ENCODE assay signal across 8 mouse cellular contexts in genomic region chr5:125441234-125442114, GRCm38 (mm10). TPM values are rescaled to one million over a fixed set of nuclear protein-coding genes. Genes with fewer than 3 reads are reported as not detected.
DNase-seq lines count a peak whose midpoint lies in the region; ATAC-seq and TF ChIP-seq lines count a peak whose summit lies in the region.

Bri3bp (plus strand) TSS chr5:125441568.

- peak within 1 kb of the TSS; percentile 78 for H3K4me2 ChIP-seq in midbrain, embryonic 12.5 days (replicated peaks)

- no peak for DNase-seq in frontal cortex, postnatal 25 days (ENCODE audit: low spot score in 2 of 2)
- peak; percentile 73 to 78 for DNase-seq in cerebellum, postnatal 14 days
- DNase-seq in gastrocnemius, postnatal 14 days = peak; percentile 41
- DNase-seq in left cerebral cortex, postnatal 4 days = peak; percentile 72
- peak in 1 of 2 experiments; percentile 54 for DNase-seq in spleen, adult 2 months (ENCODE audit: low read depth in 1 of 2, low spot score in 2 of 2)

- H3K36me3 ChIP-seq in midbrain, embryonic 12.5 days = no peaks in the 10 kb centered on the region
- no peaks in the 10 kb centered on the region for H3K36me3 ChIP-seq in spleen, adult 2 months (ENCODE audit: control insufficient read depth, insufficient read depth, low read length)

- no peaks in the 10 kb centered on the region for H3K9me3 ChIP-seq in midbrain, embryonic 12.5 days

- TF ChIP-seq POLR2A in spleen, adult 2 months (IDR thresholded peaks at IDR 0.05; ENCODE audit: low read depth, low read length) = no peak; the same call in 1 of the 2 replicates

- intact Hi-C loops in gastrocnemius, postnatal 14 days (cut with DNase I; ENCODE audit: low total_unique reads) = no loop called here
- intact Hi-C loops in left cerebral cortex, postnatal 4 days (cut with DNase I) = no loop called here

- TF ChIP-seq CTCF in spleen, adult 2 months (IDR thresholded peaks at IDR 0.05; ENCODE audit: extremely low read depth, insufficient read depth, insufficient read length, insufficient replicate concordance) = no peak

- peak within 1 kb of the TSS; percentile 94 for H3K4me3 ChIP-seq in midbrain, embryonic 12.5 days
- H3K4me3 ChIP-seq in spleen, adult 2 months (ENCODE audit: extremely low read depth, insufficient read depth, insufficient read length) = peak within 1 kb of the TSS; percentile 91

- peaks cover 18% of the 10 kb centered on the region for H3K4me1 ChIP-seq in midbrain, embryonic 12.5 days
- H3K4me1 ChIP-seq in spleen, adult 2 months (ENCODE audit: control insufficient read depth, insufficient read depth, insufficient read length) = peaks cover 18% of the 10 kb centered on the region

- peak; percentile 53; the same call in 1 of the 2 replicates for ATAC-seq in frontal cortex, adult (ENCODE audit: low TSS enrichment)
- ATAC-seq in inflammation-experienced regulatory T-cells, adult 6 months = peak; percentile 71
- ATAC-seq in midbrain, embryonic 12.5 days (ENCODE audit: low FRiP score, low read depth) = peak; percentile 95

- H3K27me3 ChIP-seq in midbrain, embryonic 12.5 days = no peaks in the 10 kb centered on the region
- H3K27me3 ChIP-seq in spleen, adult 2 months (ENCODE audit: control insufficient read depth, insufficient read depth, low read length) = no peaks in the 10 kb centered on the region

- H3K9ac ChIP-seq in midbrain, embryonic 12.5 days (replicated peaks) = peak within 1 kb of the TSS; percentile 85

- H3K27ac ChIP-seq in midbrain, embryonic 12.5 days (replicated peaks) = peak within 1 kb of the TSS; percentile 78
- H3K27ac ChIP-seq in spleen, adult 2 months (ENCODE audit: insufficient read depth, low read length) = peak within 1 kb of the TSS; percentile 73

- WGBS in midbrain, embryonic 12.5 days = under 1% methylated on average over 92 of the region's 97 CpGs
- WGBS in spleen, adult 2 months = 1% methylated on average over 74 of the region's 97 CpGs

RNA-seq across cellular contexts. Expression of gene Bri3bp, which starts in this region (rescaled TPM):
- 1 to 10 TPM; 5.3 to 6.4 TPM for total RNA-seq in gastrocnemius, postnatal 14 days (2021)
- polyA plus RNA-seq in inflammation-experienced regulatory T-cells, adult 6 months (2017; shearing (Covaris generic)) = 10 to 100 TPM in 1 of 3 experiments, 1 to 10 TPM in 2; 5.6 to 12.9 (median 8.3) TPM
- total RNA-seq in left cerebral cortex, postnatal 4 days (2021) = 10 to 100 TPM; 81.1 to 88.2 TPM
- polyA plus RNA-seq in midbrain, embryonic 12.5 days (2016; fragmentation: Nextera tagmentation; extraction: Ambion mirVana) = 35.5 and 41.2 TPM in 2 replicates
- polyA plus RNA-seq in spleen, adult 2 months (2012; rRNA removed) = 21.2 and 21.5 TPM in 2 replicates

Comparison
In these comparisons a context has a peak if more than half of its experiments do, and no peak if none do; other contexts are left out.
1. RNA of gene Bri3bp (total RNA-seq): 81.1 to 88.2 TPM in left cerebral cortex, postnatal 4 days; 5.3 to 6.4 TPM in gastrocnemius, postnatal 14 days; every median in the first group is over 10 times any median in the second.
2. DNase-seq: peak in cerebellum, postnatal 14 days (2 of 2), gastrocnemius, postnatal 14 days (single experiment) and left cerebral cortex, postnatal 4 days (single experiment); none in frontal cortex, postnatal 25 days (0 of 2).
3. Peak in every context shown above with its lines, with median percentiles within 50 percentile points of each other: ATAC-seq.